Mouse (Mus musculus): ENCODE data around the gene Coq8a.

Gene Coq8a

GRCm38 (mm10) chr1:180198959-180199714, at the start of gene Coq8a:
Coq8a (minus strand) TSS chr1:180199602.
- in situ Hi-C loops (cut with MboI; ENCODE audit: low sequenced_read_pairs), result no loop called here

GRCm38 (mm10) chr1:180248593-180249146, 49.3 kb upstream of the Coq8a start:
- in situ Hi-C loops (cut with MboI; ENCODE audit: low sequenced_read_pairs), result no loop called here

- in situ Hi-C loops (cut with MboI; ENCODE audit: low sequenced_read_pairs), result no loop called here
Observed at GRCm38 (mm10) chr1:180247901-180248300, 48.5 kb upstream of the Coq8a start.

GRCm38 (mm10) chr1:180245741-180246507, 46.5 kb upstream of the Coq8a start:
- in situ Hi-C loops (cut with MboI; ENCODE audit: low sequenced_read_pairs), result no loop called here

GRCm38 (mm10) chr1:180231729-180232128, 32.3 kb upstream of the Coq8a start:
- in situ Hi-C loops (cut with MboI; ENCODE audit: low sequenced_read_pairs), result no loop called here

GRCm38 (mm10) chr1:180230580-180230979, 31.2 kb upstream of the Coq8a start:
- in situ Hi-C loops (cut with MboI; ENCODE audit: low sequenced_read_pairs), result no loop called here

GRCm38 (mm10) chr1:180229906-180230305, 30.5 kb upstream of the Coq8a start:
- in situ Hi-C loops (cut with MboI; ENCODE audit: low sequenced_read_pairs), result no loop called here

- in situ Hi-C loops (cut with MboI; ENCODE audit: low sequenced_read_pairs), result no loop called here
Observed at GRCm38 (mm10) chr1:180228854-180229253, 29.5 kb upstream of the Coq8a start.

GRCm38 (mm10) chr1:180226766-180227165, 27.4 kb upstream of the Coq8a start:
- in situ Hi-C loops (cut with MboI; ENCODE audit: low sequenced_read_pairs), result no loop called here

GRCm38 (mm10) chr1:180226221-180226713, 26.9 kb upstream of the Coq8a start:
- in situ Hi-C loops (cut with MboI; ENCODE audit: low sequenced_read_pairs), result no loop called here

- in situ Hi-C loops (cut with MboI; ENCODE audit: low sequenced_read_pairs), result no loop called here
Observed at GRCm38 (mm10) chr1:180225500-180226220, 26.3 kb upstream of the Coq8a start.

- in situ Hi-C loops (cut with MboI; ENCODE audit: low sequenced_read_pairs), result no loop called here
Observed at GRCm38 (mm10) chr1:180222007-180222406, 22.6 kb upstream of the Coq8a start.

GRCm38 (mm10) chr1:180220791-180221542, 21.6 kb upstream of the Coq8a start:
- in situ Hi-C loops (cut with MboI; ENCODE audit: low sequenced_read_pairs), result no loop called here

- in situ Hi-C loops (cut with MboI; ENCODE audit: low sequenced_read_pairs), result no loop called here
Observed at GRCm38 (mm10) chr1:180216541-180217276, 17.3 kb upstream of the Coq8a start.

- in situ Hi-C loops (cut with MboI; ENCODE audit: low sequenced_read_pairs), result no loop called here
Observed at GRCm38 (mm10) chr1:180215044-180215443, 15.6 kb upstream of the Coq8a start.

GRCm38 (mm10) chr1:180212911-180213310, 13.5 kb upstream of the Coq8a start:
- in situ Hi-C loops (cut with MboI; ENCODE audit: low sequenced_read_pairs), result no loop called here

GRCm38 (mm10) chr1:180210781-180211271, 11.4 kb upstream of the Coq8a start:
- in situ Hi-C loops (cut with MboI; ENCODE audit: low sequenced_read_pairs), result no loop called here

GRCm38 (mm10) chr1:180210031-180210432, 10.6 kb upstream of the Coq8a start:
- in situ Hi-C loops (cut with MboI; ENCODE audit: low sequenced_read_pairs), result no loop called here

- in situ Hi-C loops (cut with MboI; ENCODE audit: low sequenced_read_pairs), result no loop called here
Observed at GRCm38 (mm10) chr1:180208370-180208769, 9.0 kb upstream of the Coq8a start.
